Mouse (Mus musculus) forebrain, postnatal 0 days (tissue): ENCODE measurements around the gene Il20. TPM values are rescaled to one million over a fixed set of nuclear protein-coding genes. Genes with fewer than 3 reads are reported as not detected.

Experiments used
- ATAC-seq: fragments of 200-750 bp; cut with Nextera tagmentation; 2 replicates; pipeline ENCODE4 v1.8.0; 2017; ENCODE audit warnings: mild to moderate bottlenecking, moderate library complexity
- DNase-seq: peaks from one replicate; pipeline ENCODE4 v3.0.0-alpha.2; 2015
- H3K27ac ChIP-seq: fragments of 300-500 bp; sonication (generic); 2 replicates; pipeline ENCODE4 v1.5.1; 2014; ENCODE audit warnings: low read depth, mild to moderate bottlenecking, antibody characterized with exemption, low read length, moderate library complexity, mixed read lengths
- H3K27me3 ChIP-seq: fragments of 300-500 bp; sonication (generic); 2 replicates; pipeline ENCODE4 v1.6.1; 2014; ENCODE audit warnings: mild to moderate bottlenecking, low read length, mixed read lengths; ENCODE audit not compliant: insufficient read depth
- H3K36me3 ChIP-seq: fragments of 300-500 bp; sonication (generic); 2 replicates; pipeline ENCODE4 v1.6.1; 2014; ENCODE audit warnings: mild to moderate bottlenecking, moderate library complexity; ENCODE audit not compliant: insufficient read depth
- H3K4me1 ChIP-seq: fragments of 300-500 bp; sonication (generic); 2 replicates; pipeline ENCODE4 v1.6.1; 2014; ENCODE audit warnings: antibody characterized with exemption; ENCODE audit not compliant: insufficient read depth
- H3K4me2 ChIP-seq: fragments of 300-500 bp; sonication (generic); 2 replicates; pipeline ENCODE4 v1.6.1; 2014; ENCODE audit warnings: low read depth, mild to moderate bottlenecking, moderate library complexity
- H3K4me3 ChIP-seq: fragments of 300-500 bp; sonication (generic); 2 replicates; pipeline ENCODE4 v1.5.1; 2014; ENCODE audit warnings: low read depth, low read length, mixed read lengths
- H3K9ac ChIP-seq: fragments of 300-500 bp; sonication (generic); 2 replicates; pipeline ENCODE4 v1.6.1; 2014; ENCODE audit warnings: mild to moderate bottlenecking
- H3K9me3 ChIP-seq: fragments of 300-500 bp; sonication (generic); 2 replicates; pipeline ENCODE4 v1.6.1; 2016; ENCODE audit warnings: low read length
- CTCF ChIP-seq: sonication (generic); IDR thresholded peaks from 2 replicates; pipeline ENCODE4 v1.5.1; 2016; ENCODE audit warnings: antibody characterized with exemption, control low read depth, low read depth
- WGBS: fragments of 180-500 bp; shearing (Covaris S2); extraction: QIAGEN DNeasy Blood & Tissue Kit; methylation state at CpG from one replicate; pipeline ENCODE4 v1.1.7; 2014; 5-methylcytosine and 5-hydroxymethylcytosine counted together
- polyA plus RNA-seq: library from polyadenylated mRNA; unstranded; fragments of >200 nt; fragmentation: Nextera tagmentation; extraction: Ambion mirVana; gene quantifications from 2 replicates; pipeline ENCODE4 v1.2.1, GENCODE M21; 2015
- total RNA-seq: library from RNA; depleted of rRNA; stranded (reverse); fragments of >200 nt; gene quantifications from 2 replicates; pipeline ENCODE4 v1.2.3, GENCODE M21; 2014; rRNA removed

Il20 gene
- total and polyA plus RNA-seq, 2 experiments from 2014 or later = not detected

DNA sequence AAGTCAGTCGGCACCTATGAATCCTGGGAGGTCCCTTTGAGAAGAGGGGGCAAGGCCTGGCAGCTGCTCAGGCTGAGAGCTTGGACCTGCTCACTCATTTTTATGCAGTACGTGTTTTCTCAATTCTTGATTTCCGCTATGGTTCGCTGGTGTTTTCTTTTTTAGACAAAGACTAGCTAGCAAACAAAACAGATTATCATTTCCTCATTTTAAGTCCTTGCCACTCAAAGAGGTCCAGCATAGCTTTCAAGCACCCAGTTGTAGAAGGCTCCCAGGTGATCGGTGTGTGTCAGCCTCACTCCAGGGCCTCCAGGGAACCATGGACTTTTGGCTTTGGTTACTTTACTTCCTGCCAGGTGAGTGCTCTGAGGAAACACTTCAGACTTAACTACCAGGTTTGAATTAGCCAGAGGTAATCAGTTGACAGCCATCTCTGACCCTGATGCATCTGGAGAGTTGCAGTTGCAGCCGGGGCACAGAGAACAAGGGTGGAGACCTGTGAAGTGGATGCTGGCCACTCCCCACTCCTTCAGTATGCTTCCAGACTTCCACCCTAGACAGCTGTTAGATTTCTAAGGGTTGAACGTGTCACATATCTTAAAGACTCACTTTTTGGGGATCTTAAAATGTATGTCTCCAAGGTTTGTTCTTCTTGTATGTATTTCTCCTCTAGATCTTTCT lies 45.6 kb downstream of the Il20 start, which contains the start of gene Fcmr:
Gene Fcmr, plus strand, starts transcription at position 129 of the 681 bp plus-strand sequence.
- no peak for TF ChIP-seq CTCF
- 76% methylated on average over 7 of the region's 7 CpGs for WGBS
- ATAC-seq = no peak

DNA sequence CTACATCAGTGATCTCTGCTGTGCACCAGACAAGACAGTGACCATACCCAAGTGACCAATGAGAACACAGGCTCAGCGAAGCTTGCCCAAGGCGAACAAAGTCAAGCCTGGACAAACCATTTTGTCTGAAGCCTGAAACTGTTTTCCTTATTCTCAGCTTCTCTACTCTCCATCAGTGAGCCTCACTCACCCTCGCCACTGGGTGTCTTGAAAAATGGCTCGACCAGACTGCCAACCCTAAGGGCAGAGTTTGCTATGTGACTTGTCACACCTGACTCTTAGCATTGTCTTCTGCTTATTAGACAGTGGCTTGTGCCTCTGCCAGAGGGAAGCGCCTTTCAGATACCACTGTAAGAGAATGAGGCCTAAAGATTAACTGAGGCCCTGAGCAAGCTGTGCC lies 46.5 kb downstream of the Il20 start:
- H3K4me2 ChIP-seq = no peak overlapping the region
- no peaks in the 10 kb centered on the region for H3K9me3 ChIP-seq
- WGBS = 92% methylated on average over 5 of the region's 5 CpGs
- no peaks in the 10 kb centered on the region for H3K4me1 ChIP-seq
- no peak overlapping the region for H3K27ac ChIP-seq
- no peak overlapping the region for H3K9ac ChIP-seq
- DNase-seq (no peak), ATAC-seq (no peak)
- TF ChIP-seq CTCF = no peak
- no peaks in the 10 kb centered on the region for H3K36me3 ChIP-seq
- H3K27me3 ChIP-seq = no peaks in the 10 kb centered on the region
- no peak overlapping the region for H3K4me3 ChIP-seq

More for the DNA sequence above, 45.6 kb downstream of the Il20 start, which contains the start of gene Fcmr:
- Histone ChIP-seq H3K9ac (no peak within 1 kb of the TSS), H3K4me2 (no peak within 1 kb of the TSS), H3K36me3 (no peaks in the 10 kb centered on the region), H3K9me3 (no peaks in the 10 kb centered on the region), H3K27me3 (no peaks in the 10 kb centered on the region), H3K4me1 (no peaks in the 10 kb centered on the region), H3K4me3 (no peak within 1 kb of the TSS), H3K27ac (no peak within 1 kb of the TSS)
- no peak for DNase-seq

DNA sequence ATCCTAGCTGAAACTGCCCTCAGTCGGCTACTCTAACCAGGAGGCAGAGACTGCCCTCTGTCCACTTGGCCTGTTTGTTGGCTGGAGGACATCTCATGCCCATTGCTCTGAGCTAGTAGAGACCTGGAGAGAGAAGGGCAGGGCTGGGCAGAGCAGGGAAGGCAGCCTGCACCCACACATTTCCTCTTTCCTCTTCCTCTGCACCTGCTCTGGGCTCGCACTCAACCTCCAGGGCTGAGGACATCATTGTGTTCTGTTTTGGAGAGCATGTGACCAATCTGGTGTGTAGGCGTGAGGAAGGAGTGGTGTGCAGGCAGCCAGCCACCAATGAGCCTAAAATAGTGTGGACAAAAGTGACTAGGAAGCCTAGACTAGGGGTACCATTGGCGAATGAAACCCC lies 47.0 kb downstream of the Il20 start:
- 85% methylated on average over 4 of the region's 4 CpGs for WGBS
- H3K4me1 ChIP-seq = no peaks in the 10 kb centered on the region
- no peaks in the 10 kb centered on the region for H3K36me3 ChIP-seq
- no peak overlapping the region for H3K4me3 ChIP-seq
- H3K9me3 ChIP-seq = no peaks in the 10 kb centered on the region
- DNase-seq (no peak), ATAC-seq (no peak)
- no peak overlapping the region for H3K4me2 ChIP-seq
- no peak for TF ChIP-seq CTCF
- no peak overlapping the region for H3K9ac ChIP-seq
- no peaks in the 10 kb centered on the region for H3K27me3 ChIP-seq
- no peak overlapping the region for H3K27ac ChIP-seq

GRCm38 (mm10) chr1:130857456-130857855 lies 53.8 kb downstream of the Il20 start:
- Histone ChIP-seq H3K27ac (no peak overlapping the region), H3K4me2 (no peak overlapping the region), H3K4me3 (no peak overlapping the region), H3K9ac (no peak overlapping the region), H3K4me1 (no peaks in the 10 kb centered on the region), H3K36me3 (no peaks in the 10 kb centered on the region), H3K27me3 (no peaks in the 10 kb centered on the region), H3K9me3 (no peaks in the 10 kb centered on the region)
- 72% methylated on average over 4 of the region's 4 CpGs for WGBS
- no peak for TF ChIP-seq CTCF
- ATAC-seq (no peak), DNase-seq (no peak)

Other genes with a start within 250 kb of the Il20 start
- gene C4bp, start 249.8 kb downstream of the Il20 start, total RNA-seq = not detected in 2 replicates
- gene C4bp, start 249.8 kb downstream of the Il20 start, polyA plus RNA-seq = not detected in 2 replicates
- 0.43 TPM in 1 of 2 replicates, not detected in the other for gene Gm29427, start 195.7 kb downstream of the Il20 start, total RNA-seq
- gene Gm29427, start 195.7 kb downstream of the Il20 start, polyA plus RNA-seq = not detected in 2 replicates
- 11.6 and 16.4 TPM in 2 replicates for gene Yod1, start 194.1 kb downstream of the Il20 start, total RNA-seq
- gene Yod1, start 194.1 kb downstream of the Il20 start, polyA plus RNA-seq = 16.0 and 18.9 TPM in 2 replicates
- gene Pfkfb2, start 182.2 kb downstream of the Il20 start, total RNA-seq = 39.5 and 42.0 TPM in 2 replicates
- gene Pfkfb2, start 182.2 kb downstream of the Il20 start, polyA plus RNA-seq = 14.6 and 20.2 TPM in 2 replicates
- 0.33 and 0.69 TPM in 2 replicates for gene AA986860, start 179.5 kb downstream of the Il20 start, total RNA-seq
- gene AA986860, start 179.5 kb downstream of the Il20 start, polyA plus RNA-seq = 0.29 and 0.48 TPM in 2 replicates
- gene Fcamr, start 110.5 kb downstream of the Il20 start, total RNA-seq = 0.19 TPM in 1 of 2 replicates, not detected in the other
- not detected in 2 replicates for gene Fcamr, start 110.5 kb downstream of the Il20 start, polyA plus RNA-seq
- 0.08 TPM in 1 of 2 replicates, not detected in the other for gene Pigr, start 84.8 kb downstream of the Il20 start, total RNA-seq
- not detected in 2 replicates for gene Pigr, start 84.8 kb downstream of the Il20 start, polyA plus RNA-seq
- gene Fcmr, start 45.8 kb downstream of the Il20 start, total RNA-seq = not detected in 2 replicates
- 1.1 and 1.8 TPM in 2 replicates for gene Fcmr, start 45.8 kb downstream of the Il20 start, polyA plus RNA-seq
- gene Il24, start 24.0 kb downstream of the Il20 start, total RNA-seq = not detected in 2 replicates
- 0.14 TPM in 1 of 2 replicates, not detected in the other for gene Il24, start 24.0 kb downstream of the Il20 start, polyA plus RNA-seq
- gene Il19, start 28.7 kb upstream of the Il20 start, total RNA-seq = not detected in 2 replicates
- not detected in 2 replicates for gene Il19, start 28.7 kb upstream of the Il20 start, polyA plus RNA-seq
- gene Il10, start 108.4 kb upstream of the Il20 start, total RNA-seq = 0.15 TPM in 1 of 2 replicates, not detected in the other
- gene Il10, start 108.4 kb upstream of the Il20 start, polyA plus RNA-seq = not detected in 2 replicates
- gene Mapkapk2, start 186.4 kb upstream of the Il20 start, total RNA-seq = 47.9 and 57.3 TPM in 2 replicates
- gene Mapkapk2, start 186.4 kb upstream of the Il20 start, polyA plus RNA-seq = 18.0 and 18.3 TPM in 2 replicates
- 14.3 and 16.9 TPM in 2 replicates for gene Dyrk3, start 226.9 kb upstream of the Il20 start, total RNA-seq
- gene Dyrk3, start 226.9 kb upstream of the Il20 start, polyA plus RNA-seq = 17.7 and 19.1 TPM in 2 replicates
- 38.5 and 41.6 TPM in 2 replicates for gene Eif2d, start 241.7 kb upstream of the Il20 start, total RNA-seq
- 49.3 and 49.8 TPM in 2 replicates for gene Eif2d, start 241.7 kb upstream of the Il20 start, polyA plus RNA-seq